Mouse (Mus musculus) heart, embryonic 14.5 days (tissue): ENCODE results near the gene H2-K1. TPM values are rescaled to one million over a fixed set of nuclear protein-coding genes. Genes with fewer than 3 reads are reported as not detected.
A peak's percentile ranks its signal among the peaks of the same experiment; 100 is the strongest.

Experiments
- ATAC-seq: fragments of 200-750 bp; cut with Nextera tagmentation; 2 replicates; pipeline ENCODE4 v1.8.0; 2017; ENCODE audit warnings: low read depth, moderate TSS enrichment; ENCODE audit not compliant: insufficient number of reproducible peaks, insufficient read depth, low FRiP score
- H3K27ac ChIP-seq, 2 experiments: fragments of 200-500 bp in 1 of 2; fragments of 300-500 bp in 1 of 2; sonication (generic) in 1 of 2; replicated peaks in 1 of 2; 2 replicates each; pipeline ENCODE4 v1.5.1; 2012 to 2014; ENCODE audit warnings: low read depth in 2 of 2, low read length in 2 of 2, control low read depth in 1 of 2, mild to moderate bottlenecking in 1 of 2, mixed read lengths in 1 of 2; ENCODE audit not compliant: control insufficient read depth in 1 of 2, insufficient read depth in 1 of 2
- H3K27me3 ChIP-seq: fragments of 300-500 bp; sonication (generic); 2 replicates; pipeline ENCODE4 v1.6.1; 2014; ENCODE audit warnings: mild to moderate bottlenecking, low read length, control low read depth; ENCODE audit not compliant: control insufficient read depth, insufficient read depth
- H3K36me3 ChIP-seq: fragments of 300-500 bp; sonication (generic); 2 replicates; pipeline ENCODE4 v1.6.1; 2014; ENCODE audit warnings: mild to moderate bottlenecking, control low read depth, low read length, mixed read lengths; ENCODE audit not compliant: control insufficient read depth, insufficient read depth
- H3K4me1 ChIP-seq, 2 experiments: fragments of 200-500 bp in 1 of 2; fragments of 300-500 bp in 1 of 2; sonication (generic) in 1 of 2; 2 replicates each; pipeline ENCODE4 v1.6.1; 2012 to 2014; ENCODE audit warnings: low read length in 2 of 2, control low read depth in 1 of 2, mixed read lengths in 1 of 2; ENCODE audit not compliant: control insufficient read depth in 2 of 2, insufficient read depth in 2 of 2
- H3K4me2 ChIP-seq: fragments of 300-500 bp; sonication (generic); 2 replicates; pipeline ENCODE4 v1.6.1; 2014; ENCODE audit warnings: mild to moderate bottlenecking, low read length
- H3K4me3 ChIP-seq, 2 experiments: fragments of 200-500 bp in 1 of 2; fragments of 300-500 bp in 1 of 2; sonication (generic) in 1 of 2; 2 replicates each; pipeline ENCODE4 v1.5.1; 2012 to 2014; ENCODE audit warnings: low read length in 2 of 2, mild to moderate bottlenecking in 2 of 2, control low read depth in 1 of 2, low read depth in 1 of 2, moderate library complexity in 1 of 2; ENCODE audit not compliant: control insufficient read depth in 1 of 2, insufficient read depth in 1 of 2
- H3K9ac ChIP-seq: fragments of 300-500 bp; sonication (generic); 2 replicates; pipeline ENCODE4 v1.6.1; 2014; ENCODE audit warnings: mild to moderate bottlenecking, low read length
- H3K9me3 ChIP-seq: fragments of 300-500 bp; sonication (generic); 2 replicates; pipeline ENCODE4 v1.6.1; 2016; ENCODE audit warnings: low read length, control low read depth; ENCODE audit not compliant: control insufficient read depth
- WGBS: fragments of 180-500 bp; shearing (Covaris S2); extraction: QIAGEN DNeasy Blood & Tissue Kit; methylation state at CpG from one replicate; pipeline ENCODE4 v1.1.7; 2014; 5-methylcytosine and 5-hydroxymethylcytosine counted together
- polyA plus RNA-seq: library from polyadenylated mRNA; unstranded; fragments of >200 nt; fragmentation: Nextera tagmentation; extraction: Ambion mirVana; gene quantifications from 2 replicates; pipeline ENCODE4 v1.2.1, GENCODE M21; 2014

Gene H2-K1
- polyA plus RNA-seq, 1 experiment from 2014 or later = 32.3 TPM

GRCm38 (mm10) chr17:33980181-33981035 lies 19.7 kb downstream of the H2-K1 start:
- Histone ChIP-seq H3K4me1 (peaks cover 11 to 12% of the 10 kb centered on the region in 2 experiments; a peak in 2 of 4 replicates), H3K4me3 (no peak overlapping the region), H3K27ac (0 out of 4 replicates have a peak overlapping the region, but pooled peaks of 1 of the 2 experiments have one; percentile 47), H3K9ac (no peak overlapping the region), H3K36me3 (no peaks in the 10 kb centered on the region), H3K4me2 (peak overlapping the region; percentile 68), H3K9me3 (no peaks in the 10 kb centered on the region), H3K27me3 (peaks cover 44% of the 10 kb centered on the region)
- WGBS = 69% methylated on average over 19 of the region's 19 CpGs
- ATAC-seq = no peak

- H3K9ac ChIP-seq = no peak overlapping the region
- no peak overlapping the region for H3K4me2 ChIP-seq
- WGBS = 67% methylated on average over 6 of the region's 6 CpGs
- ATAC-seq = no peak
- no peaks in the 10 kb centered on the region for H3K9me3 ChIP-seq
- peaks cover 44% of the 10 kb centered on the region for H3K27me3 ChIP-seq
- no peaks in the 10 kb centered on the region for H3K36me3 ChIP-seq
- H3K4me1 ChIP-seq = peaks cover 11 to 12% of the 10 kb centered on the region in 2 experiments; a peak in 2 of 4 replicates
- no peak overlapping the region for H3K4me3 ChIP-seq
- no peak overlapping the region for H3K27ac ChIP-seq
Measured at GRCm38 (mm10) chr17:33979512-33980050, 20.6 kb downstream of the H2-K1 start.

- Histone ChIP-seq H3K9ac (peak overlapping the region; percentile 46; the same call in 1 of the 2 replicates), H3K4me3 (peak overlapping the region; percentile 35 to 36; a peak in 3 of 4 replicates), H3K27ac (no peak overlapping the region), H3K4me2 (peak overlapping the region; percentile 63), H3K9me3 (no peaks in the 10 kb centered on the region), H3K36me3 (no peaks in the 10 kb centered on the region), H3K27me3 (peaks cover 46% of the 10 kb centered on the region), H3K4me1 (peaks cover 11 to 12% of the 10 kb centered on the region in 2 experiments; a peak in 2 of 4 replicates)
- ATAC-seq = 0 out of 2 replicates have a peak, but pooled peaks have one; percentile 23
- WGBS = under 1% methylated on average over 17 of the region's 17 CpGs
Measured at GRCm38 (mm10) chr17:33978631-33979031, 21.5 kb downstream of the H2-K1 start.

GRCm38 (mm10) chr17:33977861-33978557 lies 22.1 kb downstream of the H2-K1 start:
- WGBS = 2% methylated on average over 56 of the region's 57 CpGs
- Histone ChIP-seq H3K27ac (no peak overlapping the region), H3K4me3 (peak overlapping the region; percentile 35 to 36), H3K9ac (peak overlapping the region; percentile 46; the same call in 1 of the 2 replicates), H3K4me2 (peak overlapping the region; percentile 63), H3K4me1 (peaks cover 11 to 12% of the 10 kb centered on the region in 2 experiments; a peak in 2 of 4 replicates), H3K36me3 (no peaks in the 10 kb centered on the region), H3K9me3 (no peaks in the 10 kb centered on the region), H3K27me3 (peaks cover 47% of the 10 kb centered on the region)
- ATAC-seq = no peak

- peaks cover 3 to 4% of the 10 kb centered on the region in 2 experiments; a peak in 2 of 4 replicates for H3K4me1 ChIP-seq
- H3K27me3 ChIP-seq = peaks cover 28% of the 10 kb centered on the region
- no peak overlapping the region for H3K27ac ChIP-seq
- 47% methylated on average over 3 of the region's 3 CpGs for whole genome bisulfite sequencing
- no peak overlapping the region for H3K9ac ChIP-seq
- no peaks in the 10 kb centered on the region for H3K36me3 ChIP-seq
- no peak for ATAC-seq
- H3K4me2 ChIP-seq = no peak overlapping the region
- no peak overlapping the region for H3K4me3 ChIP-seq
- H3K9me3 ChIP-seq = 0 out of 2 replicates have a peak, but pooled peaks cover 6% of the 10 kb centered on the region
Measured at GRCm38 (mm10) chr17:33973572-33973971, 26.6 kb downstream of the H2-K1 start.

GRCm38 (mm10) chr17:33972691-33973090 lies 27.5 kb downstream of the H2-K1 start:
- 0 out of 2 replicates have a peak, but pooled peaks have one; percentile 28 for ATAC-seq

GRCm38 (mm10) chr17:33969394-33969793 lies 30.8 kb downstream of the H2-K1 start:
- 74% methylated on average over 4 of the region's 4 CpGs for WGBS
- 0 out of 2 replicates have a peak, but pooled peaks cover 6% of the 10 kb centered on the region for H3K9me3 ChIP-seq
- no peak overlapping the region for H3K27ac ChIP-seq
- 0 out of 2 replicates have a peak, but pooled peaks cover 3% of the 10 kb centered on the region for H3K27me3 ChIP-seq
- H3K36me3 ChIP-seq = peaks cover 19% of the 10 kb centered on the region
- ATAC-seq = no peak
- no peak overlapping the region for H3K4me2 ChIP-seq
- H3K4me3 ChIP-seq = no peak overlapping the region
- no peaks in the 10 kb centered on the region for H3K4me1 ChIP-seq
- H3K9ac ChIP-seq = no peak overlapping the region

More at GRCm38 (mm10) chr17:33972691-33973090, 27.5 kb downstream of the H2-K1 start:
- WGBS = 8% methylated on average over 1 of the region's 1 CpGs
- Histone ChIP-seq H3K9ac (no peak overlapping the region), H3K4me2 (no peak overlapping the region), H3K27ac (no peak overlapping the region), H3K27me3 (peaks cover 19% of the 10 kb centered on the region), H3K9me3 (0 out of 2 replicates have a peak, but pooled peaks cover 6% of the 10 kb centered on the region), H3K36me3 (no peaks in the 10 kb centered on the region), H3K4me3 (no peak overlapping the region), H3K4me1 (no peaks in the 10 kb centered on the region)
